9 mouse cellular contexts compared by ENCODE assay signal in the genomic region with DNA sequence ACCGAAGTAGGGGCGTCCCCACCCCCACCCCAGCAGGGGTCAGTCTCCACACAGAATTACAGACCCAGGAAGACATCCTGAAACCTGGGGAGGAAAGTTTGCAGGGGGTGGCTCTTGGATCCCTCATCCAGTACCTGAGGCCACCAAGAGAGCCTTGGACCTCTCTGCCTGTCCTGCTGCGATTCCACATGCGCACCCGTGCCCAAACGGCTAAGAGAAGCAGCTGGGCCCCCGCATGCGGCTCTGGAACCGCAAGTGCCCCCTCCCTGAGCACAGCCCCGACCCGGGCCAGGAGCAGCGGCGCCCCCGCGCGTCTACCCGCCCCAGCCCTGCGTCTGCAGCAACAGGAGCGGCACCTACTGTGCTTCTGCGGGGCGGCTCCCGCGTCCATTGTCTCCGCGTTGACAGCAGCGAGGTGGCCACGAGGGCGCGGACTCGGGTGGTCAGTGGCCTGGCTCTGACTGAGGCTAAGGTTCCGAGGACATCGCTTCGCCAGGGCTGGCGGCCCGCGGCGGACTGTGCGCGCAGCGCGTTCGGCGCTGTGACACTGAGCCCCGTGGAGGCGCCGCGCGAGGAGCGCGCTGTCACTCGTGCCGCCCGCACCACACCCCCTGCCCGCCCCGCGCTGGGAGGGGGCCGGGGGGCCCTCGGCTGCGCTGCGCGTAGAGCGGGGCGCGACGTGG. TPM values are rescaled to one million over a fixed set of nuclear protein-coding genes. Genes with fewer than 3 reads are reported as not detected.
DNase-seq lines count a peak whose midpoint lies in the region; ATAC-seq lines count a peak whose summit lies in the region.
"Had no signal": no experiment of that assay in that cellular context is flagged by ENCODE, and none has a peak within 500 bp of the region (broad histone marks: within the 10 kb centered on the region; RNA-seq: fewer than 3 reads in every experiment).

No protein-coding gene starts in this region.

- 1% methylated on average over 65 of the region's 65 CpGs for WGBS in embryonic facial prominence, embryonic 12.5 days
- WGBS in hindbrain, embryonic 14.5 days = 2% methylated on average over 63 of the region's 65 CpGs
- WGBS in neural tube, embryonic 14.5 days = 2% methylated on average over 45 of the region's 65 CpGs

- H3K9ac ChIP-seq in embryonic facial prominence, embryonic 12.5 days = peak overlapping the region; percentile 40
- H3K9ac ChIP-seq in hindbrain, embryonic 14.5 days = peak overlapping the region; percentile 71
- peak overlapping the region; percentile 65 for H3K9ac ChIP-seq in neural tube, embryonic 14.5 days (replicated peaks; ENCODE audit: low read depth, low read length)

- peak; percentile 44 to 62 for DNase-seq in layer of hippocampus, postnatal 10 days (ENCODE audit: low spot score in 2 of 2)
- no peak for DNase-seq in layer of hippocampus, postnatal 14 days (ENCODE audit: low spot score in 2 of 2)
- no peak for DNase-seq in hindbrain, embryonic 14.5 days (ENCODE audit: low spot score)
- DNase-seq in thymus, postnatal 36 days = no peak
- DNase-seq in urinary bladder, postnatal 14 days (ENCODE audit: low spot score) = no peak
- no peak for DNase-seq in T-cell, adult 2 months (ENCODE audit: low spot score)

- ATAC-seq in embryonic facial prominence, embryonic 12.5 days (ENCODE audit: insufficient number of reproducible peaks, insufficient read depth, low FRiP score, low TSS enrichment) = no peak
- peak; percentile 52 for ATAC-seq in hindbrain, embryonic 14.5 days (ENCODE audit: low FRiP score)
- peak; percentile 65; the same call in 1 of the 2 replicates for ATAC-seq in neural tube, embryonic 14.5 days (ENCODE audit: low read depth)

- H3K4me2 ChIP-seq in embryonic facial prominence, embryonic 12.5 days (replicated peaks) = peak overlapping the region; percentile 85
- peak overlapping the region; percentile 93 for H3K4me2 ChIP-seq in hindbrain, embryonic 14.5 days (replicated peaks)
- H3K4me2 ChIP-seq in neural tube, embryonic 14.5 days (ENCODE audit: low read depth, low read length) = peak overlapping the region; percentile 71

- H3K4me3 ChIP-seq in embryonic facial prominence, embryonic 12.5 days = peak overlapping the region; percentile 49
- peak overlapping the region; percentile 52 for H3K4me3 ChIP-seq in hindbrain, embryonic 14.5 days (replicated peaks; ENCODE audit: low read length)
- H3K4me3 ChIP-seq in neural tube, embryonic 14.5 days (ENCODE audit: low read depth, low read length) = peak overlapping the region; percentile 43
- H3K4me3 ChIP-seq: myocyte had no signal

- no peaks in the 10 kb centered on the region for H3K36me3 ChIP-seq in embryonic facial prominence, embryonic 12.5 days
- H3K36me3 ChIP-seq in hindbrain, embryonic 14.5 days (replicated peaks; ENCODE audit: control insufficient read depth, insufficient read depth) = no peaks in the 10 kb centered on the region
- H3K36me3 ChIP-seq in neural tube, embryonic 14.5 days (ENCODE audit: control insufficient read depth, insufficient read depth, low read length) = no peaks in the 10 kb centered on the region

- peaks cover 9% of the 10 kb centered on the region for H3K4me1 ChIP-seq in embryonic facial prominence, embryonic 12.5 days
- H3K4me1 ChIP-seq in hindbrain, embryonic 14.5 days (replicated peaks; ENCODE audit: control insufficient read depth, insufficient read depth, low read length) = peaks cover 22% of the 10 kb centered on the region
- H3K4me1 ChIP-seq in neural tube, embryonic 14.5 days (ENCODE audit: control insufficient read depth, insufficient read depth, low read length) = peaks cover 4% of the 10 kb centered on the region

- H3K27me3 ChIP-seq in embryonic facial prominence, embryonic 12.5 days = peaks cover 79% of the 10 kb centered on the region
- H3K27me3 ChIP-seq in hindbrain, embryonic 14.5 days (ENCODE audit: control insufficient read depth, insufficient read depth, low read length) = peaks cover 32% of the 10 kb centered on the region
- peaks cover 26% of the 10 kb centered on the region for H3K27me3 ChIP-seq in neural tube, embryonic 14.5 days (ENCODE audit: control insufficient read depth, insufficient read depth, low read length)

- no peaks in the 10 kb centered on the region for H3K9me3 ChIP-seq in embryonic facial prominence, embryonic 12.5 days
- no peaks in the 10 kb centered on the region for H3K9me3 ChIP-seq in hindbrain, embryonic 14.5 days (ENCODE audit: control insufficient read depth, low read length)
- no peaks in the 10 kb centered on the region for H3K9me3 ChIP-seq in neural tube, embryonic 14.5 days (ENCODE audit: control insufficient read depth, low read length)

- H3K27ac ChIP-seq in embryonic facial prominence, embryonic 12.5 days = no peak overlapping the region
- no peak overlapping the region for H3K27ac ChIP-seq in hindbrain, embryonic 14.5 days
- no peak overlapping the region for H3K27ac ChIP-seq in neural tube, embryonic 14.5 days (ENCODE audit: low read depth, low read length)

RNA-seq across cellular contexts. Expression of a gene that starts 13.8 kb away (rescaled TPM):
- total RNA-seq in layer of hippocampus, postnatal 10 days (2021) = 10 to 100 TPM; 61.7 to 64.3 TPM
- total RNA-seq in layer of hippocampus, postnatal 14 days (2021) = 10 to 100 TPM; 90.9 to 97.9 TPM
- polyA plus RNA-seq in embryonic facial prominence, embryonic 12.5 days (2016; fragmentation: Nextera tagmentation; extraction: Ambion mirVana) = 3.6 and 5.7 TPM in 2 replicates
- 13.4 and 13.8 TPM in 2 replicates for polyA plus RNA-seq in hindbrain, embryonic 14.5 days (2014; fragmentation: Nextera tagmentation; extraction: Ambion mirVana)
- 10.7 and 16.0 TPM in 2 replicates for polyA plus RNA-seq in neural tube, embryonic 14.5 days (2014; fragmentation: Nextera tagmentation; extraction: Ambion mirVana)

RNA-seq across cellular contexts. Expression of a gene that starts 24.1 kb away (rescaled TPM):
- total RNA-seq in layer of hippocampus, postnatal 10 days (2021) = 10 to 100 TPM; 20.3 to 23.0 TPM
- total RNA-seq in layer of hippocampus, postnatal 14 days (2021) = 10 to 100 TPM; 22.1 to 26.3 TPM
- polyA plus RNA-seq in embryonic facial prominence, embryonic 12.5 days (2016; fragmentation: Nextera tagmentation; extraction: Ambion mirVana) = 23.3 and 23.7 TPM in 2 replicates
- 5.4 and 7.0 TPM in 2 replicates for polyA plus RNA-seq in hindbrain, embryonic 14.5 days (2014; fragmentation: Nextera tagmentation; extraction: Ambion mirVana)
- 6.6 and 8.6 TPM in 2 replicates for polyA plus RNA-seq in neural tube, embryonic 14.5 days (2014; fragmentation: Nextera tagmentation; extraction: Ambion mirVana)

RNA-seq across cellular contexts. Expression of a gene that starts 43.4 kb away (rescaled TPM):
- total RNA-seq in layer of hippocampus, postnatal 10 days (2021) = 10 to 100 TPM; 67.0 to 69.1 TPM
- 10 to 100 TPM; 60.7 to 66.3 TPM for total RNA-seq in layer of hippocampus, postnatal 14 days (2021)
- polyA plus RNA-seq in embryonic facial prominence, embryonic 12.5 days (2016; fragmentation: Nextera tagmentation; extraction: Ambion mirVana) = 139 and 143 TPM in 2 replicates
- polyA plus RNA-seq in hindbrain, embryonic 14.5 days (2014; fragmentation: Nextera tagmentation; extraction: Ambion mirVana) = 145 and 148 TPM in 2 replicates
- 132 and 137 TPM in 2 replicates for polyA plus RNA-seq in neural tube, embryonic 14.5 days (2014; fragmentation: Nextera tagmentation; extraction: Ambion mirVana)

RNA-seq across cellular contexts. Expression of a gene that starts 43.6 kb away (rescaled TPM):
- 10 to 100 TPM; 17.8 to 20.6 TPM for total RNA-seq in layer of hippocampus, postnatal 10 days (2021)
- 10 to 100 TPM; 13.5 to 14.1 TPM for total RNA-seq in layer of hippocampus, postnatal 14 days (2021)
- polyA plus RNA-seq in embryonic facial prominence, embryonic 12.5 days (2016; fragmentation: Nextera tagmentation; extraction: Ambion mirVana) = 5.1 and 7.7 TPM in 2 replicates
- 6.1 and 8.7 TPM in 2 replicates for polyA plus RNA-seq in hindbrain, embryonic 14.5 days (2014; fragmentation: Nextera tagmentation; extraction: Ambion mirVana)
- polyA plus RNA-seq in neural tube, embryonic 14.5 days (2014; fragmentation: Nextera tagmentation; extraction: Ambion mirVana) = 6.3 and 6.8 TPM in 2 replicates

Comparison
In these comparisons a context has a peak if more than half of its experiments do, and no peak if none do; other contexts are left out.
1. DNase-seq: peak in layer of hippocampus, postnatal 10 days (2 of 2); none in layer of hippocampus, postnatal 14 days (0 of 2), hindbrain, embryonic 14.5 days (single experiment), thymus, postnatal 36 days (0 of 2), urinary bladder, postnatal 14 days (single experiment) and T-cell, adult 2 months (single experiment).
2. Peak in every context shown above with its lines, with median percentiles within 50 percentile points of each other: H3K4me2 ChIP-seq, H3K4me3 ChIP-seq and H3K9ac ChIP-seq.